ENCODE assay signal across 20 mouse cellular contexts in the genomic region with DNA sequence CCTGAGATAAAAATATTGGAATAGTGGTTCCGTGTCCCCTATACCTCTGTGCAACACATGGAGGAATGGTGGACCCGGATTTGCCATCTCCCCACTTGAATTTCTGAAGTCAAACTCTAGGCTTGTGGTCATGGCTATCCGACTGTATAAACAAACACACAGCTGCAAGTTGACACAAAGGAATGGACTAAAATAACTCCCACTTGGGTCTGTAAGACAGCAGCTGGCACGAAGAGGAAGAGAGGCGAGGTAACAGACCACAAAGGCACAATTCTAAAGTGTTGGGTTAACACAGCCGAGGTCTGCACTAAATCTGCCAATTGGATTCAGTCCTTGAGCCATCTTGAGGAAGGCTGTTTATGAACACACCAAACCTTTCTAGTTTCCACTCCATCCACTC.
"Had no signal": no experiment of that assay in that cellular context is flagged by ENCODE, and none has a peak within 500 bp of the region (broad histone marks: within the 10 kb centered on the region; RNA-seq: fewer than 3 reads in every experiment).

No protein-coding gene starts in this region.

- ATAC-seq: intestine, embryonic 16.5 days; midbrain, embryonic 13.5 days; midbrain, embryonic 16.5 days had no signal

- DNase-seq: kidney, adult 18-20 months; kidney, adult 9 months; kidney, postnatal 10 days; kidney, postnatal 36 days; layer of hippocampus, postnatal 36 days; liver, embryonic 13.5 days; lung, postnatal 10 days; lung, postnatal 36 days; thymus, adult 2 months; thymus, postnatal 14 days; thymus, postnatal 4 days had no signal

- H3K9me3 ChIP-seq: lung, embryonic 15.5 days; midbrain, embryonic 13.5 days had no signal

- H3K4me1 ChIP-seq: liver, embryonic 13.5 days; lung, embryonic 15.5 days; megakaryocyte, embryonic 14.5 days; midbrain, embryonic 10.5 days had no signal

- H3K27ac ChIP-seq: left cerebral cortex, adult 2 months; limb, embryonic 12.5 days; liver, embryonic 13.5 days; lung, embryonic 15.5 days; midbrain, embryonic 10.5 days; midbrain, embryonic 13.5 days; stomach, postnatal 0 days had no signal

- H3K4me3 ChIP-seq: left cerebral cortex, adult 2 months; limb, embryonic 12.5 days; liver, embryonic 13.5 days; lung, embryonic 15.5 days; megakaryocyte, embryonic 14.5 days; midbrain, embryonic 10.5 days; midbrain, embryonic 13.5 days had no signal

- H3K36me3 ChIP-seq: liver, embryonic 13.5 days; lung, embryonic 15.5 days had no signal

- H3K4me2 ChIP-seq: limb, embryonic 12.5 days; liver, embryonic 13.5 days; lung, embryonic 15.5 days; midbrain, embryonic 13.5 days had no signal

- H3K9ac ChIP-seq: limb, embryonic 12.5 days; liver, embryonic 13.5 days; lung, embryonic 15.5 days; midbrain, embryonic 13.5 days had no signal

- H3K27me3 ChIP-seq: liver, embryonic 13.5 days; lung, embryonic 15.5 days; megakaryocyte, embryonic 14.5 days; midbrain, embryonic 13.5 days had no signal
